Mouse (Mus musculus) adrenal gland, adult 18-20 months (tissue): Measurements from ENCODE around the gene Gtf2f1. TPM values are rescaled to one million over a fixed set of nuclear protein-coding genes. Genes with fewer than 3 reads are reported as not detected.
A peak's percentile ranks its signal among the peaks of the same experiment; 100 is the strongest.
"Not testable (repeated sequence)": the region's sequence is repeated elsewhere in the genome, so short reads cannot be mapped to it uniquely, and the experiment has no call there.

Source experiments
- DNase-seq, 2 experiments: peaks; one replicate each; pipeline ENCODE4 v3.0.0; 2021 to 2022; ENCODE audit warnings: low spot score in 2 of 2
- long read RNA-seq, 2 experiments: library from polyadenylated mRNA; stranded (forward); transcript quantifications; one replicate each; pipeline ENCODE4 v2.0.0; 2021
- total RNA-seq, 2 experiments: library from RNA; stranded (reverse); gene quantifications; 1 replicate in 1 of 2; 2 replicates in 1 of 2; pipeline ENCODE4 v1.2.3; 2021

Gtf2f1 gene
- total RNA-seq, result 10 to 100 TPM; 56.4 to 72.1 TPM
- long read RNA-seq, experiment 1, transcript Gtf2f1-201 (13 exons, 1,717 nt), result major isoform, 77 of 91 reads
- long read RNA-seq, experiment 1, partial matches to known transcripts, result 2 of 91 reads
- long read RNA-seq, experiment 1, other reads (novel, unspliced or antisense), result 12 of 91 reads
- long read RNA-seq, experiment 2, transcript Gtf2f1-201 (13 exons, 1,717 nt), result major isoform, 104 of 134 reads
- long read RNA-seq, experiment 2, partial matches to known transcripts, result 11 of 134 reads
- long read RNA-seq, experiment 2, other reads (novel, unspliced or antisense), result 19 of 134 reads

- DNase-seq, result peak; percentile 82 to 86
These were observed at the start of gene Gtf2f1, which contains the start of gene Gm17949 for GRCm38 (mm10) chr17:57011236-57012141. TSS of gene Gtf2f1 (minus strand) at chr17:57011288. TSS of gene Gm17949 (plus strand) at chr17:57011469.

- peak; percentile 89 to 91 for DNase-seq
These were observed 49.2 kb upstream of the Gtf2f1 start for GRCm38 (mm10) chr17:57060231-57060801.

- DNase-seq, result peak; percentile 50 to 58
These were observed 48.4 kb upstream of the Gtf2f1 start, which contains the start of gene Slc25a23 for GRCm38 (mm10) chr17:57059486-57059977. TSS of gene Slc25a23 (minus strand) at chr17:57059863.

- DNase-seq, result peak; percentile 5 to 31
These were observed 47.9 kb upstream of the Gtf2f1 start, which contains the start of gene Crb3 for GRCm38 (mm10) chr17:57058891-57059485. TSS of gene Crb3 (plus strand) at chr17:57059105.

- DNase-seq, result no peak
These were observed 45.2 kb upstream of the Gtf2f1 start for GRCm38 (mm10) chr17:57056246-57056645.

GRCm38 (mm10) chr17:57051679-57052078 is 40.6 kb upstream of the Gtf2f1 start:
- DNase-seq, result not testable (repeated sequence)

GRCm38 (mm10) chr17:57048816-57049215 is 37.7 kb upstream of the Gtf2f1 start:
- DNase-seq, result no peak

- DNase-seq, result no peak
These were observed 36.3 kb upstream of the Gtf2f1 start for GRCm38 (mm10) chr17:57047406-57047805.

GRCm38 (mm10) chr17:57041554-57041953 is 30.5 kb upstream of the Gtf2f1 start, which contains the start of gene Slc25a41:
TSS of gene Slc25a41 (minus strand) at chr17:57041654.
- DNase-seq, result no peak

- no peak for DNase-seq
These were observed 27.9 kb upstream of the Gtf2f1 start for GRCm38 (mm10) chr17:57038978-57039377.

- DNase-seq, result no peak
These were observed 21.8 kb upstream of the Gtf2f1 start for GRCm38 (mm10) chr17:57032854-57033253.

- DNase-seq, result peak; percentile 91 to 94
These were observed 20.8 kb upstream of the Gtf2f1 start for GRCm38 (mm10) chr17:57031661-57032420.

- DNase-seq, result peak in 1 of 2 experiments; percentile 60
These were observed 20.0 kb upstream of the Gtf2f1 start, which contains the start of gene Khsrp for GRCm38 (mm10) chr17:57030931-57031660. TSS of gene Khsrp (minus strand) at chr17:57031522.

- no peak for DNase-seq
These were observed 18.6 kb upstream of the Gtf2f1 start for GRCm38 (mm10) chr17:57029691-57030090.

- no peak for DNase-seq
These were observed 16.4 kb upstream of the Gtf2f1 start for GRCm38 (mm10) chr17:57027471-57027870.

- DNase-seq, result no peak
These were observed 9.9 kb upstream of the Gtf2f1 start for GRCm38 (mm10) chr17:57020960-57021359.

- DNase-seq, result no peak
These were observed 8.6 kb upstream of the Gtf2f1 start for GRCm38 (mm10) chr17:57019693-57020092.

GRCm38 (mm10) chr17:57012245-57012795 is 1.2 kb upstream of the Gtf2f1 start:
- no peak for DNase-seq

- no peak for DNase-seq
These were observed 215 bp downstream of the Gtf2f1 start for GRCm38 (mm10) chr17:57010911-57011235.
